Mouse (Mus musculus) lung, postnatal 14 days (tissue): ENCODE measurements around the gene Ptprs.
"Not testable (repeated sequence)": the region's sequence is repeated elsewhere in the genome, so short reads cannot be mapped to it uniquely, and the experiment has no call there.

Experiments used
- DNase-seq: peaks from one replicate; pipeline ENCODE4 v3.0.0; 2021

The Ptprs gene

GRCm38 (mm10) chr17:56476402-56476752 lies at the start of gene Ptprs:
Ptprs (minus strand) TSS chr17:56476483.
- DNase-seq = peak; percentile 88

- no peak for DNase-seq
Observed at GRCm38 (mm10) chr17:56524943-56525342, 48.7 kb upstream of the Ptprs start.

DNA sequence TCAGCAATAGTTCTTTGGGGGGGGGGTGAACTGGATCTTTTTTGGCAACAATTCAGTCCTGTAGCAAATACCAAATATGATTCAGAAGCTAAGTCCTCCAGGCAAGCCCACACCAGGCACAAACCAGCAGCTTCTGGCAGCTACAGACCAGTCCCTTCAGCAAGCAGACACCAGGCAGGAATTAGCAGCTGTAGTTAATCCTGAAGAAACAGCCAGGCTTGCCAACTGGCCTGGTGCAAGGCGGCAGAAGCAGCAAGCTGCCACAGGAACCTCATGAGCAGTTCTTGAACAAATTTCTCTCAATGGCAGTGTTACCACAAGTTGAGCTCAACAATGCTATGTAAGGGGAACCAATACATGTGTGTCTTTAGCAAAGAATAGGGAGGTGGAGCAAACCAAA lies 46.5 kb upstream of the Ptprs start:
- DNase-seq = no peak

- DNase-seq = no peak
Observed at GRCm38 (mm10) chr17:56515690-56516410, 39.6 kb upstream of the Ptprs start.

DNA sequence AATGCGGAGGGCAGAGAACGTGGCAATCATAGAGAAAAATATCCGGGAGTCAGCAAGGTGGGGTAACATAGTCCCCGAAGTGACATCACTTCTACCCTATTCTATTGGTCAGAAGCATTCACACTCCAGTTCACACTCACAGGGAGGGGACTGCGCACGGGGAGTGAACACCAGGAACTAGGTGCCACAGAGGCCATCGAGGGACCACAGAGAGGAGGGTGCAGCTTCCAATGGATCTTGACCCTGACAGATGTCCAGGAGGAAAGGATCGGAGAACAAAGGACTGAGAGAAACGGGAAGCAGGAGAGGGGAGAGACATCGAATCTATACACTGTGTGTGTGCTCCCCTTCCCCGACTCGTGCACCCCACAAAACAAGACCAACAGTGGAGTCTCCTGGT lies 38.6 kb upstream of the Ptprs start:
- no peak for DNase-seq

DNA sequence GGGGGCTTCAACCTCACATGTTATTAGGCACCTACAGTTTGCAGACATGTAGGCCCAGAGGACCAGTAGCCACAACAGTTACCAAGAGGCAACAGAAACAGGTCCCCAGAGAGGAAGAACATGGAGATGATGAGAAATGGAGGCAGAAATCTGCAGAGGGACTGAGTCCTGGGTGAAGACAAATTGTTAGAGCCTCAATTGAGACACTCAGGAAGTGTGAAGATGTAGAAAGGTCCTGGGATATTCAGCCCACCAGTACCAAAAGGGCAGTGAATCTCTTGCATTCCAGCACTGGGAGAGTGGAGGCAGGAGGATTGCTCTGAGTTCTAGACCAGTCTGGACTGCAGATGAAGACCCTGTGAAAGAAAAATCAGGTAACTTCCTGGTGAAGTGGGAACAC lies 38.0 kb upstream of the Ptprs start:
- no peak for DNase-seq

GRCm38 (mm10) chr17:56512310-56512709 lies 36.0 kb upstream of the Ptprs start, which contains the start of gene Znrf4:
Znrf4 (minus strand) TSS chr17:56512431.
- no peak for DNase-seq

DNA sequence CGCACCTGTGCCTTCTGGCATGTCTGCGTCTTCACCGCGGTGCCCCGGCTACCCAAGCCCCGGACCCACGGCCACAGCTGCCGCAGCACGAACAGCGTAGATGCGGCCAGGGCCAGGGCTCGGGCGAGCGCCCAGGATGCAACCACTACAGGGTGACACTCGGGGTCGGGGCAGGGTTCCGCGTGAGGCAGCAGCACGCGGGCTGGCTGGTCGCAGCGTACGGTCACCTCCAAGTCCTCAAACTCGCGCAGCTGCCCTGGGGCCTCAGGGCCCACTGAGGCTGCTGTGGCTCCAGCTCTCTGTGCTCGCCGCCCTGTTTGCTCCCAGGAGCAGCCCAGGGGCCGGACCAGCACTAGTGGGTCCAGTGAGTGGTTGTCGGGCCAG lies 35.4 kb upstream of the Ptprs start:
- no peak for DNase-seq

GRCm38 (mm10) chr17:56510970-56511706 lies 34.9 kb upstream of the Ptprs start:
- no peak for DNase-seq

- no peak for DNase-seq
Observed at GRCm38 (mm10) chr17:56510473-56510969, 34.2 kb upstream of the Ptprs start.

GRCm38 (mm10) chr17:56509707-56510472 lies 33.6 kb upstream of the Ptprs start:
- DNase-seq = no peak

DNA sequence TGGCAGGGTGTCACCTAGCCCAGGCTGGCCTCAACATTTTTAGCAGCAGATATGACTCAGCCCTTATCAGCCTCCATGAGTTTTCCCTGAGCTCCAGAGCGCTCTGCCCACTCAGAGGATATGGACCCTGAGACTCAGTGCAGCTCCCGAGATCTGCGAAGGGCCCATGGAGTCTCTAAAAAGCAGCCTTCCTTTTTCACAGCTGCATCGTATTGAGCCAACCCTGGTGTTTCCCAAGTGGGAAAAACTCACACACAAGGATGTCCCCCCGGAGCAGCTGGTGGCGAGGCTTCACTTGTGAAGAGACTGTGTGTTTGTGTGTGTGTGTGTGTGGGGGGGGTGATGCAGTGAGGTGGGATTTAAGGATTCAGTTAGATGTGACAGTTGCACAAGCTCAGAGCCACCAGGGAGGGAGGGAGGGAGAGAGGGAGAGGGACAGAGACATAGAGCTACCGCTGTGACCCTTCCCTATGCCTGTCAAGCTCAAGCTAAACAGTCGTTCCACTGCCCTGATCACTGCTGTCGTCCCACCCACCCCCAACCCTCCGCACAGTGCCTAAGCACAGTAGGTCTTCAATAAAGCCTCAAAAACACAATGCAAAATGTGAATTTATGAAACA lies 32.8 kb upstream of the Ptprs start:
- DNase-seq = no peak

GRCm38 (mm10) chr17:56507161-56508068 lies 31.1 kb upstream of the Ptprs start:
- peak; percentile 93 for DNase-seq

- no peak for DNase-seq
Observed at GRCm38 (mm10) chr17:56506417-56507065, 30.3 kb upstream of the Ptprs start.

DNA sequence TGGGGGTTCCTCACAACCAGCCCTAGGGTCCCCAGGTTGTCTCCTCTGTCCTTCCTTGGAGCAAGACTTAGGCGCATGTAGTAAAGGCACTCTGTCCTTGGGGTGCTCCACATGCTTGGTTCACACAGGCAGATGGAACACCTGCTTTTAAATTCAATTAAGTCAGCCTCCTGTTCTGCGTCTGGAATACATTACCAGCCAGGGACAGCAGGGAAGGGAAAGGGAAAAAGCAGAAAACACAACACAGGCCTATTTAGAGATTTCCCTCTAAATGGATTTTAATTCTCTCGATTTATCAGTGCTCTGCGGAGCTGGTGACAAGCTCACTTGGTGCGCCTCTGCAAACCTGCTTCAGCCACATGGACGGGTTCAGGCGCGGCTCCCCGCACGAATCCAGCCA lies 29.1 kb upstream of the Ptprs start:
- DNase-seq = no peak

- DNase-seq = peak; percentile 65
Observed at GRCm38 (mm10) chr17:56502526-56502925, 26.2 kb upstream of the Ptprs start.

DNA sequence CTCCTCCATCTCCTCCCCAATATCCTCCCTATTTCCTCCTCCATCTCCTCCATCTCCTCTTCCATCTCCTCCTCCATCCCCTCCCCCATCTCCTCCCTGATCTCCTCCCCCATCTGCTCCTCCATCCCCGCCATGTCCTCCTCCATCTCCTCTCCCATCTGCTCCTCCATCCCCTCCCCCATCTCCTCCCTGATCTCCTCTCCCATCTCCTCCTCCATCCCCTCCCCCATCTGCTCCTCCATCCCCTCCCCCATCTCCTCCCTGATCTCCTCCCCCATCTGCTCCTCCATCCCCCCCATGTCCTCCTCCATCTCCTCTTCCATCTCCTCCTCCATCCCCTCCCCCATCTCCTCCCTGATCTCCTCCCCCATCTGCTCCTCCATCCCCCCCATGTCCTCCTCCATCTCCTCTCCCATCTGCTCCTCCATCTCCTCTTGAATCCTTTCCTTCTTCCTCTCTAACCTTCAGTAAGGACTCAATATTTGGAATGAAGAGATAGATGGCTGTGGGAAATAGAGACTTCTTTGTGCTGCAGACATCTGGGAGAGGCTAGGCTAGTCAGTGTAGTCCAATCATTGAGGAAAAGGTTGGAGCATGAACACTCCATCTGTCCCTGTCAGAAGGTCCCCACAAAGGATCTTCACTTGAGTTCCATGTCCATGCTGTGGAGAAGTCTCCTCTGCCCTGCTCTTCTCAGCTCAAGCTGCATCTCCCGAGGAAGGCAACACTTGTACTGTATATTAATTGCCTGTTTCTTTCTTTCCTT lies 25.5 kb upstream of the Ptprs start:
- not testable (repeated sequence) for DNase-seq

DNA sequence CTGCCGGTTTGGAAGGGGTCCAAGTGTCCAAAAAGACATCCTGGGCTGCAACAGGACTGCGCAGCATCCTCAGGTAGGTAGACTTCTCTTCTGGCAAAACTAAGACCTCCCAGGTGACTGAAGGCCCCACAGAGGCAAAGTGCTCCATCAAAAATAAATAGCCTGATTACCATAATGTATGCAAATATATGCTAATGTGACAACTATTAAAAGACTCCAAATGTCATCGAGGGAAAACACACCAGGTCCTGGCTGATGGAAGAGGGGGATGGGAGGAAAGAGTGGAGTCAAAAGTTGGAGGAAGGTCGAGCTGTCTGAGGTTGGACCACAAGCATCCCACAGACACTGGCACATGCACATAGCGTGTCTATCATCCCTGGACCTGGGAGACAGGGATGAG lies 22.9 kb upstream of the Ptprs start:
- DNase-seq = no peak

DNA sequence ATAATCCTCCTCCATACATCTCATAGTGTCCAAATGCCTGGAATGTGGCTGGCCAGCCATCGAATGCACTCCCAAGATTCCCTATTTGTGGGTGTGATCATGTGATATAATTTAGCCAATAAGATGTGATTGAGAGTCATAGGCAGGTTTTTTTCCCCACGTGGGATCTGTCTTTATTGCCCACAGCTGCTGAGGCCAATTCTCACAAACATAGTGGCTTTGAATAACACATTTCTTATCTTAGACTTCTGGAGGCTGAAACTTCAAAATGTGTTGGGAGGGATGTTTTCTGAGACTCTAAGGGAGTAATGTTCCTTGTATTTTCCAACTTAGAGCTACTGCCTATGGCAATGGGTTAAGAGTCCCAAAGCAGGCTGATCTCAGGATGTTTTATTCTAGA lies 18.2 kb upstream of the Ptprs start:
- DNase-seq = no peak

- no peak for DNase-seq
Observed at GRCm38 (mm10) chr17:56493841-56494240, 17.6 kb upstream of the Ptprs start.
